Mouse (Mus musculus) CH12.LX (cell line): ENCODE measurements at regions not wholly inside any gene's neighbourhood (a gene's known extent, or its start where the extent isn't known, plus 50 kb on each side); places are given as distances from the start of the nearest gene placed in this dataset.

ENCODE experiments used
- DNase-seq: peaks from one replicate; pipeline ENCODE4 v3.0.0-alpha.2; 2013; ENCODE audit errors: extremely low read depth
- H3K27ac ChIP-seq: 2 replicates; pipeline ENCODE4 v1.5.1; 2012; ENCODE audit warnings: low read depth, mild to moderate bottlenecking, control low read depth, moderate library complexity; ENCODE audit not compliant: insufficient read depth
- H3K27me3 ChIP-seq: replicated peaks from 2 replicates; pipeline ENCODE3; 2012; ENCODE audit warnings: inconsistent platforms
- H3K36me3 ChIP-seq, 2 experiments: replicated peaks in 1 of 2; 2 replicates each; pipeline versions ENCODE3 to v1.6.1; 2012; ENCODE audit warnings: inconsistent platforms in 1 of 2, low read length in 1 of 2, mild to moderate bottlenecking in 1 of 2, mixed read lengths in 1 of 2, moderate library complexity in 1 of 2; ENCODE audit not compliant: control insufficient read depth in 1 of 2, insufficient read depth in 1 of 2
- H3K4me1 ChIP-seq, 2 experiments: 2 replicates each; pipeline ENCODE4 v1.6.1; 2012; ENCODE audit warnings: inconsistent platforms in 1 of 2, moderate library complexity in 1 of 2; ENCODE audit not compliant: insufficient read depth in 2 of 2, control insufficient read depth in 1 of 2
- H3K4me2 ChIP-seq: 2 replicates; pipeline ENCODE4 v1.6.1; 2012; ENCODE audit warnings: low read depth, mild to moderate bottlenecking, control low read depth; ENCODE audit not compliant: poor library complexity, insufficient read depth, severe bottlenecking
- H3K4me3 ChIP-seq, 3 experiments: fragments of 150-350 bp in 1 of 3; sonication (generic) in 1 of 3; replicated peaks in 1 of 3; 2 replicates each; pipeline versions ENCODE3 to v1.5.1; 2011 to 2012; ENCODE audit warnings: low read depth in 2 of 3, low read length in 2 of 3, mild to moderate bottlenecking in 2 of 3, moderate library complexity in 2 of 3, control low read depth in 1 of 3, improper control_type of control experiment in 1 of 3, inconsistent platforms in 1 of 3, mixed read lengths in 1 of 3; ENCODE audit not compliant: poor library complexity in 1 of 3
- H3K79me2 ChIP-seq: replicated peaks from 2 replicates; pipeline ENCODE4 v1.6.1; 2012; ENCODE audit warnings: mild to moderate bottlenecking, moderate library complexity; ENCODE audit not compliant: control insufficient read depth, poor library complexity, insufficient read depth, severe bottlenecking; ENCODE audit errors: extremely low read depth
- H3K9ac ChIP-seq: 2 replicates; pipeline ENCODE4 v1.6.1; 2012; ENCODE audit warnings: low read depth, mild to moderate bottlenecking, control low read depth, moderate library complexity; ENCODE audit not compliant: insufficient read depth
- H3K9me3 ChIP-seq: replicated peaks from 2 replicates; pipeline ENCODE3; 2012; ENCODE audit warnings: low read length, inconsistent platforms, mixed read lengths
- CHD1 ChIP-seq: IDR thresholded peaks from 2 replicates; pipeline ENCODE4 v1.6.1; 2012; ENCODE audit warnings: low read depth, low read length, improper control_type of control experiment, inconsistent platforms
- CHD2 ChIP-seq: IDR thresholded peaks from 2 replicates; pipeline ENCODE4 v1.6.1; 2011; ENCODE audit warnings: low read length, improper control_type of control experiment
- E2F4 ChIP-seq: IDR thresholded peaks from 2 replicates; pipeline ENCODE4 v1.6.1; 2011; ENCODE audit warnings: low read depth, low read length, improper control_type of control experiment; ENCODE audit not compliant: insufficient replicate concordance
- ELF1 ChIP-seq: IDR thresholded peaks from 2 replicates; pipeline ENCODE4 v1.6.1; 2014; ENCODE audit warnings: low read depth, mild to moderate bottlenecking, inconsistent platforms, low read length, improper control_type of control experiment
- GABPA ChIP-seq: IDR thresholded peaks from 2 replicates; pipeline ENCODE4 v1.6.1; 2012; ENCODE audit warnings: low read depth, low read length, improper control_type of control experiment, inconsistent platforms; ENCODE audit not compliant: insufficient replicate concordance
- JUN ChIP-seq: IDR thresholded peaks from 2 replicates; pipeline ENCODE4 v1.6.1; 2011; ENCODE audit warnings: low read depth, mild to moderate bottlenecking, low read length, improper control_type of control experiment, moderate library complexity; ENCODE audit not compliant: insufficient read depth
- JUND ChIP-seq: conservative IDR thresholded peaks from 2 replicates; pipeline ENCODE4 v1.6.1; 2011; ENCODE audit warnings: low read depth, low read length, improper control_type of control experiment
- KAT2A ChIP-seq: IDR thresholded peaks from 2 replicates; pipeline ENCODE4 v1.6.1; 2012; ENCODE audit warnings: low read length, improper control_type of control experiment, inconsistent platforms; ENCODE audit not compliant: insufficient replicate concordance
- MAFK ChIP-seq: IDR thresholded peaks from 2 replicates; pipeline ENCODE4 v1.6.1; 2011; ENCODE audit warnings: low read length, improper control_type of control experiment; ENCODE audit not compliant: insufficient replicate concordance
- MAX ChIP-seq: IDR thresholded peaks from 2 replicates; pipeline ENCODE4 v1.6.1; 2011; ENCODE audit warnings: low read length, improper control_type of control experiment
- MAZ ChIP-seq: IDR thresholded peaks from 2 replicates; pipeline ENCODE4 v1.6.1; 2012; ENCODE audit warnings: low read depth, mild to moderate bottlenecking, inconsistent platforms, low read length, improper control_type of control experiment, moderate library complexity
- NRF1 ChIP-seq: IDR thresholded peaks from 2 replicates; pipeline ENCODE4 v1.6.1; 2014; ENCODE audit warnings: low read depth, mild to moderate bottlenecking, inconsistent platforms, low read length, improper control_type of control experiment, moderate library complexity
- POLR2A ChIP-seq: IDR thresholded peaks from 2 replicates; pipeline ENCODE4 v1.6.1; 2011; ENCODE audit warnings: low read depth, mild to moderate bottlenecking, improper control_type of control experiment, low read length
- POLR2AphosphoS2 ChIP-seq: IDR thresholded peaks from 2 replicates; pipeline ENCODE4 v1.6.1; 2011; ENCODE audit warnings: low read depth, low read length, improper control_type of control experiment
- RAD21 ChIP-seq: IDR thresholded peaks from 2 replicates; pipeline ENCODE4 v1.6.1; 2011; ENCODE audit warnings: low read depth, mild to moderate bottlenecking, low read length, improper control_type of control experiment, moderate library complexity
- SIN3A ChIP-seq: IDR thresholded peaks from 2 replicates; pipeline ENCODE4 v1.6.1; 2012; ENCODE audit warnings: low read length, improper control_type of control experiment, inconsistent platforms
- SMC3 ChIP-seq: IDR thresholded peaks from 2 replicates; pipeline ENCODE4 v1.6.1; 2011; ENCODE audit warnings: low read depth, low read length, improper control_type of control experiment
- TCF12 ChIP-seq: IDR thresholded peaks from 2 replicates; pipeline ENCODE4 v1.6.1; 2014; ENCODE audit warnings: low read depth, mild to moderate bottlenecking, inconsistent platforms, low read length, improper control_type of control experiment
- UBTF ChIP-seq: IDR thresholded peaks from 2 replicates; pipeline ENCODE4 v1.6.1; 2012; ENCODE audit warnings: low read depth, mild to moderate bottlenecking, inconsistent platforms, low read length, improper control_type of control experiment, moderate library complexity
- USF2 ChIP-seq: conservative IDR thresholded peaks from 2 replicates; pipeline ENCODE4 v1.6.1; 2011; ENCODE audit warnings: low read depth, low read length, improper control_type of control experiment
- ZC3H11A ChIP-seq: IDR thresholded peaks from 2 replicates; pipeline ENCODE4 v1.6.1; 2012; ENCODE audit warnings: low read depth, mild to moderate bottlenecking, inconsistent platforms, low read length, improper control_type of control experiment
- dilution Hi-C: fragments of 300-500 bp; cut with MboI; formaldehyde crosslinking; loops from 2 replicates; pipeline ENCODE4 v1.14.3; 2020; ENCODE audit warnings: low sequenced_read_pairs; ENCODE audit not compliant: extremely low pct_unique_long_range_greater_than_20kb, extremely low pct_ligation_motif_present
- in situ Hi-C: fragments of 300-500 bp; cut with MboI; formaldehyde crosslinking; loops from 3 replicates; pipeline ENCODE4 v1.14.3; 2019; ENCODE audit warnings: low sequenced_read_pairs, low pct_ligation_motif_present, low pct_unique_long_range_greater_than_20kb, mixed read lengths

GRCm38 (mm10) chr9:115800624-115801023 lies 108.6 kb upstream of the Gadl1 start:
- H3K4me2 ChIP-seq: no peak overlapping the region
- dilution Hi-C loops: no loop called here
- in situ Hi-C loops: no loop called here
- H3K79me2 ChIP-seq: no peaks in the 10 kb centered on the region
- no peaks in the 10 kb centered on the region for H3K27me3 ChIP-seq
- H3K4me1 ChIP-seq: peaks cover 0 to 10% of the 10 kb centered on the region in 2 experiments; a peak in 2 of 4 replicates
- H3K9ac ChIP-seq: no peak overlapping the region
- H3K9me3 ChIP-seq: peaks cover 3% of the 10 kb centered on the region
- no peak overlapping the region for H3K27ac ChIP-seq
- TF ChIP-seq KAT2A (no peak), POLR2A (no peak), TCF12 (no peak), JUN (no peak), SMC3 (no peak), ELF1 (no peak)
- no peak overlapping the region for H3K4me3 ChIP-seq
- no peaks in the 10 kb centered on the region for H3K36me3 ChIP-seq
- DNase-seq: no peak

- TF ChIP-seq SMC3: no peak
- no peak for TF ChIP-seq NRF1
- TF ChIP-seq JUN: no peak
- no peak for TF ChIP-seq POLR2AphosphoS2
- no peak for TF ChIP-seq SIN3A
- no peak for TF ChIP-seq MAZ
- TF ChIP-seq UBTF: no peak
- TF ChIP-seq RAD21: no peak
- no peak for TF ChIP-seq GABPA
- no peak for TF ChIP-seq KAT2A
- TF ChIP-seq CHD1: no peak
- no peak for TF ChIP-seq E2F4
- TF ChIP-seq JUND: no peak
- TF ChIP-seq MAFK: no peak
- TF ChIP-seq POLR2A: no peak
- no peak for TF ChIP-seq MAX
- TF ChIP-seq ZC3H11A: no peak
- TF ChIP-seq USF2: no peak
- TF ChIP-seq CHD2: no peak
- peaks cover 0 to 15% of the 10 kb centered on the region in 2 experiments; a peak in 2 of 4 replicates for H3K4me1 ChIP-seq
- no peaks in the 10 kb centered on the region for H3K36me3 ChIP-seq
- no peaks in the 10 kb centered on the region for H3K79me2 ChIP-seq
- no peak overlapping the region for H3K27ac ChIP-seq
- in situ Hi-C loops: no loop called here
- H3K9ac ChIP-seq: no peak overlapping the region
- no peak for DNase-seq
- dilution Hi-C loops: no loop called here
- H3K9me3 ChIP-seq: no peaks in the 10 kb centered on the region
- no peak overlapping the region for H3K4me2 ChIP-seq
- no peak overlapping the region for H3K4me3 ChIP-seq
- H3K27me3 ChIP-seq: no peaks in the 10 kb centered on the region
Observed at GRCm38 (mm10) chr9:115803071-115803470, 106.2 kb upstream of the Gadl1 start.
